Mouse (Mus musculus): ENCODE measurements around the gene Wdr81. TPM values are rescaled to one million over a fixed set of nuclear protein-coding genes. Genes with fewer than 3 reads are reported as not detected.

The Wdr81 gene
- polyA plus RNA-seq, 1 experiment from 2014 or later = 3.5 TPM

- no peak overlapping the region for H3K4me2 ChIP-seq (ENCODE audit: low read depth, low read length)
- H3K4me3 ChIP-seq (ENCODE audit: low read length) = no peak overlapping the region
These were observed 34.5 kb downstream of the Wdr81 start for GRCm38 (mm10) chr11:75420037-75420436.

GRCm38 (mm10) chr11:75415994-75416393 lies 38.5 kb downstream of the Wdr81 start:
- Histone ChIP-seq H3K9ac (ENCODE audit: low read length) (no peak overlapping the region), H3K4me2 (ENCODE audit: low read depth, low read length) (no peak overlapping the region), H3K36me3 (ENCODE audit: control insufficient read depth, insufficient read depth) (no peaks in the 10 kb centered on the region), H3K9me3 (replicated peaks; ENCODE audit: control insufficient read depth, low read length) (no peaks in the 10 kb centered on the region), H3K4me3 (ENCODE audit: low read length) (no peak overlapping the region), H3K4me1 (ENCODE audit: control insufficient read depth, insufficient read depth, low read length) (peaks cover 2% of the 10 kb centered on the region; the same call in 1 of the 2 replicates), H3K27me3 (ENCODE audit: control insufficient read depth, insufficient read depth, low read length) (no peaks in the 10 kb centered on the region), H3K27ac (ENCODE audit: low read length) (no peak overlapping the region)
- WGBS = 67% methylated on average over 13 of the region's 13 CpGs
- ATAC-seq (replicated peaks; ENCODE audit: extremely low read depth, insufficient read depth, low FRiP score) = no peak

More at GRCm38 (mm10) chr11:75420037-75420436, 34.5 kb downstream of the Wdr81 start:
- no peak for ATAC-seq (replicated peaks; ENCODE audit: extremely low read depth, insufficient read depth, low FRiP score)
- Histone ChIP-seq H3K4me1 (ENCODE audit: control insufficient read depth, insufficient read depth, low read length) (peaks cover 2% of the 10 kb centered on the region; the same call in 1 of the 2 replicates), H3K9ac (ENCODE audit: low read length) (no peak overlapping the region), H3K27me3 (ENCODE audit: control insufficient read depth, insufficient read depth, low read length) (no peaks in the 10 kb centered on the region), H3K36me3 (ENCODE audit: control insufficient read depth, insufficient read depth) (no peaks in the 10 kb centered on the region), H3K9me3 (replicated peaks; ENCODE audit: control insufficient read depth, low read length) (no peaks in the 10 kb centered on the region), H3K27ac (ENCODE audit: low read length) (no peak overlapping the region)
- WGBS = 77% methylated on average over 7 of the region's 7 CpGs

DNA sequence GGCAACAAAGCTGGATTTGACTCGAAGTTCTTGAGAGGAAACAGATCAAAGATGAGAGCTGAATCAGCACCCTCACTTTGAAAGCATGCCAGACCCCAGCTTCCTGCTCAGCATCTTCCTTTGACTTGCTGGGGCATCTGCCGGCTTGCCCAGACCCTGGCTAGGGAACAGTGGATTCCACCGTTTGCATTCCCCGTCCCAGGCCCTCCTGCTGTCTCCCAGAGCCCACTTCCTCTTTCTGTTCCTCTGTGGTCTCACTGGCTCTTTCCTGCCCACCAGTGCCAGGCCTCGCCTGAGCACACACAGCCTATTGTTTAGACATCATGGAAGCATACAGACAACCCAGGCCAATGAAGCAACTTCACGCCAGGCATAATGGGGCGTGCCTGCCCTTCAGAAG lies 39.4 kb downstream of the Wdr81 start:
- no peaks in the 10 kb centered on the region for H3K36me3 ChIP-seq (ENCODE audit: control insufficient read depth, insufficient read depth)
- no peak for ATAC-seq (replicated peaks; ENCODE audit: extremely low read depth, insufficient read depth, low FRiP score)
- H3K4me3 ChIP-seq (ENCODE audit: low read length) = no peak overlapping the region
- no peaks in the 10 kb centered on the region for H3K27me3 ChIP-seq (ENCODE audit: control insufficient read depth, insufficient read depth, low read length)
- H3K9me3 ChIP-seq (replicated peaks; ENCODE audit: control insufficient read depth, low read length) = no peaks in the 10 kb centered on the region
- peaks cover 2% of the 10 kb centered on the region; the same call in 1 of the 2 replicates for H3K4me1 ChIP-seq (ENCODE audit: control insufficient read depth, insufficient read depth, low read length)
- no peak overlapping the region for H3K4me2 ChIP-seq (ENCODE audit: low read depth, low read length)
- no peak overlapping the region for H3K27ac ChIP-seq (ENCODE audit: low read length)
- no peak overlapping the region for H3K9ac ChIP-seq (ENCODE audit: low read length)
- WGBS = 49% methylated on average over 7 of the region's 7 CpGs

- no peak overlapping the region for H3K4me3 ChIP-seq (ENCODE audit: low read length)
- H3K27ac ChIP-seq (ENCODE audit: low read length) = no peak overlapping the region
- 84% methylated on average over 7 of the region's 7 CpGs for WGBS
- no peaks in the 10 kb centered on the region for H3K9me3 ChIP-seq (replicated peaks; ENCODE audit: control insufficient read depth, low read length)
- no peaks in the 10 kb centered on the region for H3K27me3 ChIP-seq (ENCODE audit: control insufficient read depth, insufficient read depth, low read length)
- peaks cover 2% of the 10 kb centered on the region; the same call in 1 of the 2 replicates for H3K4me1 ChIP-seq (ENCODE audit: control insufficient read depth, insufficient read depth, low read length)
- no peak overlapping the region for H3K9ac ChIP-seq (ENCODE audit: low read length)
- H3K36me3 ChIP-seq (ENCODE audit: control insufficient read depth, insufficient read depth) = no peaks in the 10 kb centered on the region
- no peak overlapping the region for H3K4me2 ChIP-seq (ENCODE audit: low read depth, low read length)
- ATAC-seq (replicated peaks; ENCODE audit: extremely low read depth, insufficient read depth, low FRiP score) = no peak
These were observed 43.9 kb downstream of the Wdr81 start for GRCm38 (mm10) chr11:75410591-75410990.

GRCm38 (mm10) chr11:75409679-75410575 lies 44.6 kb downstream of the Wdr81 start:
- no peaks in the 10 kb centered on the region for H3K36me3 ChIP-seq (ENCODE audit: control insufficient read depth, insufficient read depth)
- no peak overlapping the region for H3K9ac ChIP-seq (ENCODE audit: low read length)
- no peaks in the 10 kb centered on the region for H3K27me3 ChIP-seq (ENCODE audit: control insufficient read depth, insufficient read depth, low read length)
- H3K4me2 ChIP-seq (ENCODE audit: low read depth, low read length) = no peak overlapping the region
- no peak overlapping the region; the same call in 1 of the 2 replicates for H3K27ac ChIP-seq (ENCODE audit: low read length)
- 70% methylated on average over 17 of the region's 17 CpGs for WGBS
- H3K9me3 ChIP-seq (replicated peaks; ENCODE audit: control insufficient read depth, low read length) = no peaks in the 10 kb centered on the region
- H3K4me3 ChIP-seq (ENCODE audit: low read length) = no peak overlapping the region
- no peak for ATAC-seq (replicated peaks; ENCODE audit: extremely low read depth, insufficient read depth, low FRiP score)
- no peaks in the 10 kb centered on the region; the same call in 1 of the 2 replicates for H3K4me1 ChIP-seq (ENCODE audit: control insufficient read depth, insufficient read depth, low read length)

DNA sequence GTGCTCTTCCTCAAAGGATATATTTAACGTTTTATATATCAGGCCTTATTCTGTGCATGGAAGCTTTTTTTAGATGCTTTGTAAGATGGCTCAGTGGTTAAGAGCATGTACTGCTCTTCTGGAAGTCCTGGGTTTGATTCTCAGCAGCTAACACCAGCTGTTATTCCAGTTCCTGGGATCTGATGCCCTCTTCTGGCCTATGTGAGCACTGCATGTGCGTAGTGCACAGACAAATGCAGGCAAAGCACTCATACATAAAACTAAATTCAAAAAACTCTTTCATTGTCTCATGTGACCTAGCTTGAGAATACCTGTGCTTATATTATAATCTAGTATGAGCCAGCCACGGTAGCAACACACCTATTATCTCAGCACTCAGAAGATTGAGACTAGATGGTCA lies 47.7 kb downstream of the Wdr81 start:
- Histone ChIP-seq H3K4me2 (ENCODE audit: low read depth, low read length) (no peak overlapping the region), H3K9me3 (replicated peaks; ENCODE audit: control insufficient read depth, low read length) (no peaks in the 10 kb centered on the region), H3K9ac (ENCODE audit: low read length) (no peak overlapping the region), H3K4me1 (ENCODE audit: control insufficient read depth, insufficient read depth, low read length) (peaks cover 7% of the 10 kb centered on the region; the same call in 1 of the 2 replicates), H3K36me3 (ENCODE audit: control insufficient read depth, insufficient read depth) (no peaks in the 10 kb centered on the region), H3K4me3 (ENCODE audit: low read length) (no peak overlapping the region), H3K27me3 (ENCODE audit: control insufficient read depth, insufficient read depth, low read length) (no peaks in the 10 kb centered on the region), H3K27ac (ENCODE audit: low read length) (no peak overlapping the region)
- 42% methylated on average over 3 of the region's 3 CpGs for WGBS
- no peak for ATAC-seq (replicated peaks; ENCODE audit: extremely low read depth, insufficient read depth, low FRiP score)

GRCm38 (mm10) chr11:75406104-75406503 lies 48.4 kb downstream of the Wdr81 start:
- ATAC-seq (replicated peaks; ENCODE audit: extremely low read depth, insufficient read depth, low FRiP score) = no peak
- Histone ChIP-seq H3K4me2 (ENCODE audit: low read depth, low read length) (no peak overlapping the region), H3K9ac (ENCODE audit: low read length) (no peak overlapping the region), H3K9me3 (replicated peaks; ENCODE audit: control insufficient read depth, low read length) (no peaks in the 10 kb centered on the region), H3K27me3 (ENCODE audit: control insufficient read depth, insufficient read depth, low read length) (no peaks in the 10 kb centered on the region), H3K4me3 (ENCODE audit: low read length) (no peak overlapping the region), H3K4me1 (ENCODE audit: control insufficient read depth, insufficient read depth, low read length) (peaks cover 7% of the 10 kb centered on the region; the same call in 1 of the 2 replicates), H3K36me3 (ENCODE audit: control insufficient read depth, insufficient read depth) (no peaks in the 10 kb centered on the region; the same call in 1 of the 2 replicates), H3K27ac (ENCODE audit: low read length) (no peak overlapping the region)
- 68% methylated on average over 4 of the region's 4 CpGs for WGBS

GRCm38 (mm10) chr11:75404801-75405200 lies 49.7 kb downstream of the Wdr81 start:
- Histone ChIP-seq H3K4me2 (ENCODE audit: low read depth, low read length) (no peak overlapping the region), H3K9ac (ENCODE audit: low read length) (no peak overlapping the region), H3K9me3 (replicated peaks; ENCODE audit: control insufficient read depth, low read length) (no peaks in the 10 kb centered on the region), H3K4me3 (ENCODE audit: low read length) (no peak overlapping the region), H3K36me3 (ENCODE audit: control insufficient read depth, insufficient read depth) (no peaks in the 10 kb centered on the region; the same call in 1 of the 2 replicates), H3K27me3 (ENCODE audit: control insufficient read depth, insufficient read depth, low read length) (no peaks in the 10 kb centered on the region), H3K4me1 (ENCODE audit: control insufficient read depth, insufficient read depth, low read length) (peaks cover 7% of the 10 kb centered on the region; the same call in 1 of the 2 replicates), H3K27ac (ENCODE audit: low read length) (no peak overlapping the region)
- WGBS = 83% methylated on average over 6 of the region's 6 CpGs
- no peak for ATAC-seq (replicated peaks; ENCODE audit: extremely low read depth, insufficient read depth, low FRiP score)

All from heart, embryonic 16.5 days (tissue).